Mouse (Mus musculus): ENCODE measurements at regions not wholly inside any gene's neighbourhood (a gene's known extent, or its start where the extent isn't known, plus 50 kb on each side); places are given as distances from the start of the nearest gene placed in this dataset.

DNA sequence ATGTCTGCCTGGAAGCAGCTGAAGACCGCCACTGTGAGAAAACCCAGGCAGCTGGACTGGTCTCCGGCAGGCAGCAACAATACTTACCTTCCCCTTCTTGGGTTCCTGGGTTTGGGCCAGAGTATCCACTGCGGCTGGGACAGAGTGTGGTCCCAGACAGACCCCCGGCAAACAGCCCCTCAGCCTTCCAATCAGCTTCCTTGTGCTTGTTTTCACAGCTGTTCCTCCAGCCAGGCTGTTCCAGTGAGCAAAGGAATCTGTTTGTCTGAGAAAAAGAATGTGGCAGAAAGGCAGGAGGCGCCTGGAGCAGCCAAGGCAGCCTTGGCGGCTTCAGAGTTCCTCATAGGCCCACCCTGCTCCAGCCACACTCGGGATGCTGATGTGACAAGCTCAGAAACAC is 411.9 kb downstream of the H2al1j start:
- TF ChIP-seq POLR2A (IDR thresholded peaks at IDR 0.05; ENCODE audit: extremely low read depth, insufficient read depth, low read length), result no peak
- TF ChIP-seq CTCF (IDR thresholded peaks at IDR 0.05; ENCODE audit: low read depth, low read length), result no peak
